Mouse (Mus musculus) C2C12 (cell line): ENCODE measurements around the gene Gpr89. TPM values are rescaled to one million over a fixed set of nuclear protein-coding genes. Genes with fewer than 3 reads are reported as not detected.

ENCODE experiments used
- H3K27me3 ChIP-seq: one replicate; pipeline ENCODE4 v1.6.1; 2011; ENCODE audit not compliant: control insufficient read depth, insufficient read depth, insufficient read length
- H3K36me3 ChIP-seq: one replicate; pipeline ENCODE4 v1.6.1; 2011; ENCODE audit not compliant: control insufficient read depth, insufficient read depth
- H3K4me3 ChIP-seq: one replicate; pipeline ENCODE4 v1.5.1; 2011; ENCODE audit warnings: mild to moderate bottlenecking, control low read depth; ENCODE audit not compliant: poor library complexity, insufficient read depth, severe bottlenecking
- H3K79me2 ChIP-seq: one replicate; pipeline ENCODE4 v1.6.1; 2011; ENCODE audit not compliant: control insufficient read depth, insufficient read depth
- H3K79me3 ChIP-seq: one replicate; pipeline ENCODE4 v1.6.1; 2011; ENCODE audit warnings: low read depth, control low read depth
- H3ac ChIP-seq: one replicate; pipeline ENCODE3; 2011; ENCODE audit warnings: low read depth; ENCODE audit not compliant: control insufficient read depth, insufficient read length
- CEBPB ChIP-seq: IDR thresholded peaks from one replicate; pipeline ENCODE4 v1.6.1; 2011; ENCODE audit warnings: low read depth, mild to moderate bottlenecking, control low read depth, moderate library complexity
- CTCF ChIP-seq: IDR thresholded peaks from one replicate; pipeline ENCODE4 v1.5.1; 2011; ENCODE audit not compliant: control insufficient read depth, insufficient read depth, insufficient read length
- FOSL1 ChIP-seq: IDR thresholded peaks from one replicate; pipeline ENCODE4 v1.8.0; 2011; ENCODE audit warnings: mild to moderate bottlenecking, low read length; ENCODE audit not compliant: poor library complexity, insufficient read depth, severe bottlenecking
- MAX ChIP-seq: IDR thresholded peaks from one replicate; pipeline ENCODE4 v1.6.1; 2011; ENCODE audit warnings: mild to moderate bottlenecking, control low read depth
- MYOD1 ChIP-seq: IDR thresholded peaks from one replicate; pipeline ENCODE4 v1.6.1; 2011; ENCODE audit warnings: low read depth; ENCODE audit not compliant: control insufficient read depth, insufficient read length
- MYOG ChIP-seq: IDR thresholded peaks from one replicate; pipeline ENCODE4 v1.6.1; 2011; ENCODE audit not compliant: control insufficient read depth, insufficient read length; ENCODE audit errors: extremely low read depth
- USF1 ChIP-seq: IDR thresholded peaks from one replicate; pipeline ENCODE4 v1.6.1; 2011; ENCODE audit warnings: low read depth, mild to moderate bottlenecking, control low read depth, moderate library complexity
- polyA plus RNA-seq: library from polyadenylated mRNA; unstranded; fragments of >200 nt; fragmentation: generic; extraction: Trizol; gene quantifications from one replicate; pipeline ENCODE4 v1.2.1, GENCODE M21; 2012; ENCODE audit warnings: missing spikeins

Gpr89 gene
- polyA plus RNA-seq, 1 experiment: 17.7 TPM

- H3K36me3 ChIP-seq: no peaks in the 10 kb centered on the region
- H3K27me3 ChIP-seq: peaks cover 21% of the 10 kb centered on the region
- H3K4me3 ChIP-seq: no peak overlapping the region
- H3K79me3 ChIP-seq: no peaks in the 10 kb centered on the region
- H3ac ChIP-seq: no peak overlapping the region
- TF ChIP-seq USF1: no peak
- no peak for TF ChIP-seq MYOG
- no peak for TF ChIP-seq CEBPB
- TF ChIP-seq FOSL1: no peak
- TF ChIP-seq MAX: no peak
- TF ChIP-seq MYOD1: no peak
- no peak for TF ChIP-seq CTCF
- H3K79me2 ChIP-seq: no peaks in the 10 kb centered on the region
Measured at GRCm38 (mm10) chr3:96838996-96839645, 66.0 kb downstream of the Gpr89 start.

- Histone ChIP-seq H3ac (no peak overlapping the region), H3K79me2 (no peaks in the 10 kb centered on the region), H3K27me3 (peaks cover 28% of the 10 kb centered on the region), H3K4me3 (no peak overlapping the region), H3K79me3 (no peaks in the 10 kb centered on the region), H3K36me3 (no peaks in the 10 kb centered on the region)
- no peak for TF ChIP-seq CEBPB
- no peak for TF ChIP-seq CTCF
Measured at GRCm38 (mm10) chr3:96836414-96836813, 68.7 kb downstream of the Gpr89 start.

- no peaks in the 10 kb centered on the region for H3K36me3 ChIP-seq
- no peak overlapping the region for H3ac ChIP-seq
- peaks cover 32% of the 10 kb centered on the region for H3K27me3 ChIP-seq
- H3K79me3 ChIP-seq: no peaks in the 10 kb centered on the region
- H3K79me2 ChIP-seq: no peaks in the 10 kb centered on the region
- TF ChIP-seq CTCF (no peak), MYOG (no peak)
- H3K4me3 ChIP-seq: no peak overlapping the region
Measured at GRCm38 (mm10) chr3:96834587-96835348, 70.4 kb downstream of the Gpr89 start.

GRCm38 (mm10) chr3:96832930-96833329 is 72.2 kb downstream of the Gpr89 start:
- H3ac ChIP-seq: no peak overlapping the region
- H3K4me3 ChIP-seq: no peak overlapping the region
- H3K27me3 ChIP-seq: peaks cover 30% of the 10 kb centered on the region
- H3K79me2 ChIP-seq: no peaks in the 10 kb centered on the region
- no peak for TF ChIP-seq USF1
- no peak for TF ChIP-seq FOSL1
- TF ChIP-seq CEBPB: no peak
- TF ChIP-seq MYOD1: no peak
- TF ChIP-seq CTCF: no peak
- TF ChIP-seq MYOG: no peak
- TF ChIP-seq MAX: no peak
- no peaks in the 10 kb centered on the region for H3K79me3 ChIP-seq
- H3K36me3 ChIP-seq: no peaks in the 10 kb centered on the region

GRCm38 (mm10) chr3:96829856-96830255 is 75.3 kb downstream of the Gpr89 start:
- no peaks in the 10 kb centered on the region for H3K79me3 ChIP-seq
- TF ChIP-seq CEBPB (no peak), MYOD1 (no peak), FOSL1 (no peak), MYOG (no peak), USF1 (no peak), CTCF (no peak), MAX (no peak)
- no peak overlapping the region for H3ac ChIP-seq
- no peaks in the 10 kb centered on the region for H3K36me3 ChIP-seq
- H3K27me3 ChIP-seq: peaks cover 16% of the 10 kb centered on the region
- H3K4me3 ChIP-seq: no peak overlapping the region
- no peaks in the 10 kb centered on the region for H3K79me2 ChIP-seq

GRCm38 (mm10) chr3:96828984-96829383 is 76.2 kb downstream of the Gpr89 start, which contains the start of the genes Pdzk1 and Cd160:
Gene Pdzk1, plus strand, starts transcription at chr3:96829284.
Gene Cd160, minus strand, starts transcription at chr3:96829351.
- H3ac ChIP-seq: no peak within 1 kb of the TSS
- H3K27me3 ChIP-seq: peaks cover 10% of the 10 kb centered on the region
- H3K79me2 ChIP-seq: no peaks in the 10 kb centered on the region
- H3K79me3 ChIP-seq: no peaks in the 10 kb centered on the region
- no peak for TF ChIP-seq FOSL1
- TF ChIP-seq USF1: no peak
- TF ChIP-seq MAX: no peak
- no peak for TF ChIP-seq MYOD1
- no peak for TF ChIP-seq CTCF
- TF ChIP-seq MYOG: no peak
- TF ChIP-seq CEBPB: no peak
- H3K4me3 ChIP-seq: no peak within 1 kb of the TSS
- H3K36me3 ChIP-seq: no peaks in the 10 kb centered on the region
